Mouse (Mus musculus) stomach, embryonic 15.5 days (tissue): Measurements from ENCODE around the gene Rab40c. TPM values are rescaled to one million over a fixed set of nuclear protein-coding genes. Genes with fewer than 3 reads are reported as not detected.
A peak's percentile ranks its signal among the peaks of the same experiment; 100 is the strongest.

Experiments
- ATAC-seq: fragments of 200-750 bp; cut with Nextera tagmentation; 2 replicates; pipeline ENCODE4 v1.8.0; 2017; ENCODE audit warnings: low read depth, moderate number of reproducible peaks, moderate TSS enrichment; ENCODE audit not compliant: insufficient read depth, low FRiP score
- H3K27ac ChIP-seq: fragments of 300-500 bp; sonication (generic); 2 replicates; pipeline ENCODE4 v1.5.1; 2015; ENCODE audit warnings: mild to moderate bottlenecking, inconsistent platforms
- H3K27me3 ChIP-seq: fragments of 300-500 bp; sonication (generic); replicated peaks from 2 replicates; pipeline ENCODE4 v1.6.1; 2015; ENCODE audit warnings: inconsistent platforms
- H3K36me3 ChIP-seq: fragments of 300-500 bp; sonication (generic); 2 replicates; pipeline ENCODE4 v1.6.1; 2015; ENCODE audit warnings: inconsistent platforms
- H3K4me1 ChIP-seq: fragments of 300-500 bp; sonication (generic); 2 replicates; pipeline ENCODE4 v1.6.1; 2015; ENCODE audit warnings: inconsistent platforms
- H3K4me2 ChIP-seq: fragments of 300-500 bp; sonication (generic); 2 replicates; pipeline ENCODE4 v1.6.1; 2015; ENCODE audit warnings: mild to moderate bottlenecking, inconsistent platforms
- H3K4me3 ChIP-seq: fragments of 300-500 bp; sonication (generic); replicated peaks from 2 replicates; pipeline ENCODE4 v1.5.1; 2015; ENCODE audit warnings: inconsistent platforms
- H3K9ac ChIP-seq: fragments of 300-500 bp; sonication (generic); 2 replicates; pipeline ENCODE4 v1.6.1; 2015; ENCODE audit warnings: inconsistent platforms
- H3K9me3 ChIP-seq: fragments of 300-500 bp; sonication (generic); 2 replicates; pipeline ENCODE4 v1.6.1; 2016; ENCODE audit warnings: inconsistent platforms
- WGBS: fragments of 180-500 bp; shearing (Covaris S2); methylation state at CpG from one replicate; pipeline ENCODE4 v1.1.7; 2015; 5-methylcytosine and 5-hydroxymethylcytosine counted together
- polyA plus RNA-seq: library from polyadenylated mRNA; unstranded; fragments of >200 nt; fragmentation: Nextera tagmentation; extraction: Ambion mirVana; gene quantifications from 2 replicates; pipeline ENCODE4 v1.2.1, GENCODE M21; 2015

The Rab40c gene
- polyA plus RNA-seq, 1 experiment from 2014 or later: 27.3 TPM

GRCm38 (mm10) chr17:25887467-25887866 is 32.1 kb downstream of the Rab40c start:
- WGBS: 79% methylated on average over 10 of the region's 10 CpGs

GRCm38 (mm10) chr17:25886806-25887205 is 32.7 kb downstream of the Rab40c start:
- Histone ChIP-seq H3K9me3 (no peaks in the 10 kb centered on the region), H3K27me3 (no peaks in the 10 kb centered on the region), H3K4me2 (no peak overlapping the region), H3K27ac (no peak overlapping the region), H3K4me1 (no peaks in the 10 kb centered on the region), H3K9ac (no peak overlapping the region), H3K36me3 (peaks cover 32% of the 10 kb centered on the region), H3K4me3 (no peak overlapping the region)
- ATAC-seq: no peak

More at GRCm38 (mm10) chr17:25887467-25887866, 32.1 kb downstream of the Rab40c start:
- H3K9ac ChIP-seq: no peak overlapping the region
- no peak overlapping the region for H3K27ac ChIP-seq
- no peak for ATAC-seq
- H3K4me1 ChIP-seq: no peaks in the 10 kb centered on the region
- H3K36me3 ChIP-seq: peaks cover 32% of the 10 kb centered on the region
- H3K4me3 ChIP-seq: no peak overlapping the region
- H3K4me2 ChIP-seq: no peak overlapping the region
- no peaks in the 10 kb centered on the region for H3K27me3 ChIP-seq
- H3K9me3 ChIP-seq: no peaks in the 10 kb centered on the region

GRCm38 (mm10) chr17:25885636-25886035 is 33.9 kb downstream of the Rab40c start:
- H3K4me3 ChIP-seq: no peak overlapping the region
- 62% methylated on average over 4 of the region's 4 CpGs for WGBS
- ATAC-seq: no peak
- H3K9ac ChIP-seq: no peak overlapping the region
- H3K36me3 ChIP-seq: peaks cover 32% of the 10 kb centered on the region
- H3K27ac ChIP-seq: no peak overlapping the region
- 0 out of 2 replicates have a peak, but pooled peaks cover 8% of the 10 kb centered on the region for H3K4me1 ChIP-seq
- H3K9me3 ChIP-seq: no peaks in the 10 kb centered on the region
- no peak overlapping the region for H3K4me2 ChIP-seq
- H3K27me3 ChIP-seq: no peaks in the 10 kb centered on the region

GRCm38 (mm10) chr17:25883824-25884223 is 35.7 kb downstream of the Rab40c start:
- no peak for ATAC-seq
- no peak overlapping the region for H3K9ac ChIP-seq
- H3K4me1 ChIP-seq: peaks cover 16% of the 10 kb centered on the region; the same call in 1 of the 2 replicates
- H3K9me3 ChIP-seq: no peaks in the 10 kb centered on the region
- no peaks in the 10 kb centered on the region for H3K27me3 ChIP-seq
- 88% methylated on average over 3 of the region's 3 CpGs for WGBS
- H3K36me3 ChIP-seq: peaks cover 22% of the 10 kb centered on the region
- no peak overlapping the region for H3K4me3 ChIP-seq
- H3K27ac ChIP-seq: no peak overlapping the region
- H3K4me2 ChIP-seq: no peak overlapping the region

- WGBS: 88% methylated on average over 8 of the region's 8 CpGs
- Histone ChIP-seq H3K9ac (no peak overlapping the region), H3K9me3 (no peaks in the 10 kb centered on the region), H3K36me3 (peaks cover 22% of the 10 kb centered on the region), H3K27ac (no peak overlapping the region), H3K4me2 (no peak overlapping the region), H3K4me1 (peaks cover 16% of the 10 kb centered on the region; the same call in 1 of the 2 replicates), H3K27me3 (no peaks in the 10 kb centered on the region), H3K4me3 (no peak overlapping the region)
- ATAC-seq: no peak
These were observed 36.3 kb downstream of the Rab40c start for GRCm38 (mm10) chr17:25883268-25883667.

GRCm38 (mm10) chr17:25882306-25882705 is 37.2 kb downstream of the Rab40c start:
- ATAC-seq: no peak
- Histone ChIP-seq H3K27ac (no peak overlapping the region), H3K9me3 (no peaks in the 10 kb centered on the region), H3K4me1 (peaks cover 16% of the 10 kb centered on the region; the same call in 1 of the 2 replicates), H3K27me3 (no peaks in the 10 kb centered on the region), H3K4me3 (no peak overlapping the region), H3K4me2 (no peak overlapping the region), H3K36me3 (peaks cover 17% of the 10 kb centered on the region), H3K9ac (no peak overlapping the region)
- 30% methylated on average over 5 of the region's 5 CpGs for WGBS

GRCm38 (mm10) chr17:25881691-25882090 is 37.8 kb downstream of the Rab40c start:
- no peaks in the 10 kb centered on the region for H3K27me3 ChIP-seq
- peaks cover 17% of the 10 kb centered on the region for H3K36me3 ChIP-seq
- H3K4me3 ChIP-seq: no peak overlapping the region
- no peak overlapping the region for H3K27ac ChIP-seq
- H3K9ac ChIP-seq: no peak overlapping the region
- 45% methylated on average over 4 of the region's 4 CpGs for WGBS
- peaks cover 21% of the 10 kb centered on the region for H3K4me1 ChIP-seq
- ATAC-seq: no peak
- no peaks in the 10 kb centered on the region for H3K9me3 ChIP-seq
- no peak overlapping the region for H3K4me2 ChIP-seq

- H3K27ac ChIP-seq: no peak overlapping the region
- WGBS: 19% methylated on average over 5 of the region's 5 CpGs
- H3K4me1 ChIP-seq: peaks cover 27% of the 10 kb centered on the region
- no peak overlapping the region for H3K4me2 ChIP-seq
- H3K27me3 ChIP-seq: no peaks in the 10 kb centered on the region
- peaks cover 17% of the 10 kb centered on the region for H3K36me3 ChIP-seq
- no peak overlapping the region for H3K9ac ChIP-seq
- H3K9me3 ChIP-seq: no peaks in the 10 kb centered on the region
- no peak overlapping the region for H3K4me3 ChIP-seq
- peak; percentile 47 for ATAC-seq
These were observed 38.5 kb downstream of the Rab40c start for GRCm38 (mm10) chr17:25880913-25881641.

- no peak within 1 kb of the TSS for H3K4me3 ChIP-seq
- 40% methylated on average over 5 of the region's 5 CpGs for WGBS
- ATAC-seq: no peak
- no peaks in the 10 kb centered on the region for H3K27me3 ChIP-seq
- H3K4me1 ChIP-seq: peaks cover 31% of the 10 kb centered on the region
- H3K9ac ChIP-seq: no peak within 1 kb of the TSS
- H3K27ac ChIP-seq: no peak within 1 kb of the TSS
- H3K9me3 ChIP-seq: no peaks in the 10 kb centered on the region
- H3K4me2 ChIP-seq: no peak within 1 kb of the TSS
- H3K36me3 ChIP-seq: peaks cover 17% of the 10 kb centered on the region
These were observed 39.2 kb downstream of the Rab40c start, which contains the start of gene Wfikkn1 for GRCm38 (mm10) chr17:25880196-25880910. Wfikkn1 (minus strand) TSS chr17:25880858.

GRCm38 (mm10) chr17:25879750-25880149 is 39.8 kb downstream of the Rab40c start:
- 75% methylated on average over 8 of the region's 8 CpGs for WGBS
- Histone ChIP-seq H3K4me1 (peaks cover 31% of the 10 kb centered on the region), H3K36me3 (peaks cover 17% of the 10 kb centered on the region), H3K4me2 (no peak overlapping the region), H3K4me3 (no peak overlapping the region), H3K9ac (no peak overlapping the region), H3K9me3 (no peaks in the 10 kb centered on the region), H3K27ac (no peak overlapping the region), H3K27me3 (no peaks in the 10 kb centered on the region)
- ATAC-seq: no peak

- ATAC-seq: no peak
- no peak overlapping the region for H3K4me2 ChIP-seq
- no peaks in the 10 kb centered on the region for H3K9me3 ChIP-seq
- H3K36me3 ChIP-seq: peaks cover 13% of the 10 kb centered on the region
- peaks cover 32% of the 10 kb centered on the region for H3K4me1 ChIP-seq
- H3K27me3 ChIP-seq: no peaks in the 10 kb centered on the region
- no peak overlapping the region for H3K4me3 ChIP-seq
- no peak overlapping the region for H3K27ac ChIP-seq
- H3K9ac ChIP-seq: no peak overlapping the region
- WGBS: 53% methylated on average over 4 of the region's 4 CpGs
These were observed 40.3 kb downstream of the Rab40c start for GRCm38 (mm10) chr17:25879261-25879660.

- no peak for ATAC-seq
- WGBS: 92% methylated on average over 19 of the region's 19 CpGs
- Histone ChIP-seq H3K36me3 (peaks cover 7% of the 10 kb centered on the region), H3K27ac (no peak overlapping the region), H3K4me3 (no peak overlapping the region), H3K9ac (no peak overlapping the region), H3K9me3 (no peaks in the 10 kb centered on the region), H3K4me1 (peaks cover 36% of the 10 kb centered on the region), H3K4me2 (no peak overlapping the region), H3K27me3 (no peaks in the 10 kb centered on the region)
These were observed 40.8 kb downstream of the Rab40c start for GRCm38 (mm10) chr17:25878611-25879180.
